Mouse (Mus musculus): ENCODE measurements at regions not wholly inside any gene's neighbourhood (a gene's known extent, or its start where the extent isn't known, plus 50 kb on each side); places are given as distances from the start of the nearest gene placed in this dataset.

GRCm38 (mm10) chr13:99058131-99058970, 74.0 kb upstream of the 1700024P04Rik start:
- in situ Hi-C loops (cut with MboI): no loop called here

- in situ Hi-C loops (cut with MboI): no loop called here
These were observed 73.3 kb upstream of the 1700024P04Rik start for GRCm38 (mm10) chr13:99057696-99058095.

- in situ Hi-C loops (cut with MboI): no loop called here
These were observed 72.9 kb upstream of the 1700024P04Rik start for GRCm38 (mm10) chr13:99057293-99057588.

- in situ Hi-C loops (cut with MboI): no loop called here
These were observed 72.3 kb upstream of the 1700024P04Rik start for GRCm38 (mm10) chr13:99056432-99057292.

GRCm38 (mm10) chr13:99055609-99056321, 71.4 kb upstream of the 1700024P04Rik start:
- in situ Hi-C loops (cut with MboI): no loop called here

- in situ Hi-C loops (cut with MboI): no loop called here
These were observed 67.7 kb upstream of the 1700024P04Rik start for GRCm38 (mm10) chr13:99052076-99052475.

GRCm38 (mm10) chr13:99049699-99050098, 65.3 kb upstream of the 1700024P04Rik start:
- in situ Hi-C loops (cut with MboI): no loop called here

- in situ Hi-C loops (cut with MboI): no loop called here
These were observed 64.3 kb upstream of the 1700024P04Rik start for GRCm38 (mm10) chr13:99048651-99049100.

- in situ Hi-C loops (cut with MboI): no loop called here
These were observed 62.9 kb upstream of the 1700024P04Rik start for GRCm38 (mm10) chr13:99047219-99047618.

GRCm38 (mm10) chr13:99046737-99047136, 62.4 kb upstream of the 1700024P04Rik start:
- in situ Hi-C loops (cut with MboI): no loop called here

GRCm38 (mm10) chr13:99042086-99042485, 57.7 kb upstream of the 1700024P04Rik start:
- in situ Hi-C loops (cut with MboI): no loop called here

- in situ Hi-C loops (cut with MboI): no loop called here
These were observed 56.9 kb upstream of the 1700024P04Rik start for GRCm38 (mm10) chr13:99041256-99041655.

GRCm38 (mm10) chr13:99040846-99041245, 56.5 kb upstream of the 1700024P04Rik start:
- in situ Hi-C loops (cut with MboI): no loop called here

- in situ Hi-C loops (cut with MboI): no loop called here
These were observed 55.8 kb upstream of the 1700024P04Rik start for GRCm38 (mm10) chr13:99040171-99040570.

GRCm38 (mm10) chr13:99039063-99039385, 54.7 kb upstream of the 1700024P04Rik start:
- in situ Hi-C loops (cut with MboI): no loop called here

- in situ Hi-C loops (cut with MboI): no loop called here
These were observed 54.1 kb upstream of the 1700024P04Rik start for GRCm38 (mm10) chr13:99038198-99039062.

- in situ Hi-C loops (cut with MboI): no loop called here
These were observed 52.8 kb upstream of the 1700024P04Rik start for GRCm38 (mm10) chr13:99037131-99037530.

Data from mature B cell (primary cell).